Mouse (Mus musculus): ENCODE measurements at regions not wholly inside any gene's neighbourhood (a gene's known extent, or its start where the extent isn't known, plus 50 kb on each side); places are given as distances from the start of the nearest gene placed in this dataset.

- TF ChIP-seq POLR2A (IDR thresholded peaks at IDR 0.05; ENCODE audit: low read depth, low read length) (no peak), CTCF (conservative IDR thresholded peaks at IDR 0.05; ENCODE audit: insufficient read depth, insufficient read length, low read depth, low read length) (no peak)
Measured at GRCm38 (mm10) chr2:55222046-55222445, 213.7 kb upstream of the Kcnj3 start.

All from kidney, adult 2 months (tissue).